In the genomic region with DNA sequence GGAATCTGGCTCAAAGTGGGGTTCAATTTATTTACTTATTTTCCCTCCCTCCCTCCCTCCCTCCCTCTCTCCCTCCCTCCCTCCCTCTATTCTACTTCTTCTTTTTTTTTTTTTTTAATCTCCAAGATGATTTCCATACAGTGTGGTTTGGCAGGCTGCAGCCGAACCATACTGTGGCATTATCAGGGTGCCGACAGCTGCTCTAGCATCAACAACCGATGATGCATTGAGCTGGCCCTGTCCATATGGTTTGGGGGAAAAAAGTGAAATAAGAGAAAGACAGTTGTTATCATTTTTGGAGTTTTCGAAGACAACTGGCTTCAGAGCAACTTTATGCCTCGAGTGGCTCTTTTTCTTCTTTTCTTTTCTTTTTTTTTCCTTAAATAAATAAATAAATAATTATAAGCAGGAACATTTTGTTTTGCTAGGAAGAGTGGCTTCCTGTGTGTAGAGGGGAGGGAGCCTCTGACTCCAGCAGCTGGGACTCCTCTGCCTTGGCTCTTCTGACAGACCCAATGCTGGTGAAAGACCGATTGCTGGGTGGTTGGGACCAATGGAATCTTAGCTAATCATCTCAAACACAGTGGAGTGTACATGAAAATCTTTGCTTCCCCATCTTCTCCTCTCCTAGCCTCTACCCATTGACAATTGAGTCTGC, we compare ENCODE assay signal across 12 mouse cellular contexts.
DNase-seq lines count a peak whose midpoint lies in the region; ATAC-seq and TF ChIP-seq lines count a peak whose summit lies in the region.
"Had no signal": no experiment of that assay in that cellular context is flagged by ENCODE, and none has a peak within 500 bp of the region (broad histone marks: within the 10 kb centered on the region; RNA-seq: fewer than 3 reads in every experiment).

No protein-coding gene starts in this region.

- no peak overlapping the region for H3K4me3 ChIP-seq in intestine, embryonic 14.5 days (ENCODE audit: low read depth, low read length)
- H3K4me3 ChIP-seq in intestine, postnatal 0 days (ENCODE audit: low read depth, low read length) = no peak overlapping the region
- H3K4me3 ChIP-seq in myocyte = no peak overlapping the region
- H3K4me3 ChIP-seq: heart, embryonic 13.5 days; midbrain, embryonic 10.5 days; neural tube, embryonic 13.5 days had no signal

- no peaks in the 10 kb centered on the region for H3K4me1 ChIP-seq in intestine, embryonic 14.5 days (replicated peaks; ENCODE audit: control insufficient read depth, insufficient read depth, low read length)
- H3K4me1 ChIP-seq in intestine, postnatal 0 days (replicated peaks; ENCODE audit: control insufficient read depth, insufficient read depth, low read length) = no peaks in the 10 kb centered on the region
- H3K4me1 ChIP-seq: midbrain, embryonic 10.5 days; neural tube, embryonic 13.5 days had no signal

- DNase-seq in intestine, embryonic 14.5 days (ENCODE audit: low spot score) = no peak
- DNase-seq in kidney, postnatal 14 days = peak; percentile 55
- DNase-seq in layer of hippocampus, postnatal 25 days (ENCODE audit: extremely low spot score in 1 of 2, low spot score in 1 of 2) = no peak
- DNase-seq: cerebellum, adult 9-11 months; right cerebral cortex, postnatal 14 days had no signal

- H3K9me3 ChIP-seq in intestine, embryonic 14.5 days (ENCODE audit: control insufficient read depth, low read length) = no peaks in the 10 kb centered on the region
- H3K9me3 ChIP-seq in intestine, postnatal 0 days (ENCODE audit: control insufficient read depth) = no peaks in the 10 kb centered on the region
- H3K9me3 ChIP-seq: heart, embryonic 13.5 days; midbrain, embryonic 10.5 days; neural tube, embryonic 13.5 days had no signal

- H3K79me2 ChIP-seq in myocyte (ENCODE audit: control insufficient read depth, insufficient read depth) = no peaks in the 10 kb centered on the region

- H3K9ac ChIP-seq in intestine, embryonic 14.5 days (ENCODE audit: low read length) = no peak overlapping the region
- no peak overlapping the region for H3K9ac ChIP-seq in intestine, postnatal 0 days (ENCODE audit: low read depth, low read length)
- H3K9ac ChIP-seq: heart, embryonic 13.5 days; neural tube, embryonic 13.5 days had no signal

- no peak for ATAC-seq in intestine, embryonic 14.5 days (replicated peaks; ENCODE audit: low FRiP score, low TSS enrichment, low read depth)
- no peak for ATAC-seq in intestine, postnatal 0 days
- ATAC-seq in common myeloid progenitor, adult 5-6 weeks (replicated peaks; ENCODE audit: low read depth, poor library complexity, severe bottlenecking) = peak; percentile 97
- no peak for ATAC-seq in activated CD4-positive, CD25-positive, alpha-beta regulatory T cell, adult 4 months

- H3K27me3 ChIP-seq in intestine, embryonic 14.5 days (replicated peaks; ENCODE audit: control insufficient read depth, insufficient read depth, low read length) = no peaks in the 10 kb centered on the region
- no peaks in the 10 kb centered on the region for H3K27me3 ChIP-seq in intestine, postnatal 0 days (replicated peaks; ENCODE audit: control insufficient read depth, insufficient read depth, low read length)
- no peaks in the 10 kb centered on the region for H3K27me3 ChIP-seq in myocyte (ENCODE audit: control insufficient read depth, insufficient read depth, insufficient read length)
- H3K27me3 ChIP-seq: heart, embryonic 13.5 days; neural tube, embryonic 13.5 days had no signal

- H3K36me3 ChIP-seq in intestine, embryonic 14.5 days (ENCODE audit: control insufficient read depth, insufficient read depth, low read length) = no peaks in the 10 kb centered on the region
- no peaks in the 10 kb centered on the region for H3K36me3 ChIP-seq in intestine, postnatal 0 days (ENCODE audit: control insufficient read depth, insufficient read depth)
- H3K36me3 ChIP-seq in myocyte (ENCODE audit: control insufficient read depth, insufficient read depth) = no peaks in the 10 kb centered on the region
- H3K36me3 ChIP-seq: heart, embryonic 13.5 days; midbrain, embryonic 10.5 days; neural tube, embryonic 13.5 days had no signal

- no peak for TF ChIP-seq POLR2A in myocyte (IDR thresholded peaks at IDR 0.05; ENCODE audit: insufficient read length, low read depth)

- 52% methylated on average over 6 of the region's 6 CpGs for WGBS in intestine, embryonic 14.5 days
- 69% methylated on average over 6 of the region's 6 CpGs for WGBS in intestine, postnatal 0 days

- TF ChIP-seq CTCF in intestine, postnatal 0 days (IDR thresholded peaks at IDR 0.05; ENCODE audit: low read depth) = no peak

- peak overlapping the region; percentile 29; the same call in 1 of the 2 replicates for H3K27ac ChIP-seq in intestine, embryonic 14.5 days (ENCODE audit: low read depth)
- no peak overlapping the region for H3K27ac ChIP-seq in intestine, postnatal 0 days (ENCODE audit: low read depth, low read length)
- H3K27ac ChIP-seq: heart, embryonic 13.5 days; midbrain, embryonic 10.5 days; neural tube, embryonic 13.5 days had no signal

- H3ac ChIP-seq in myocyte (ENCODE audit: control insufficient read depth, insufficient read length) = no peak overlapping the region

- no peak overlapping the region for H3K4me2 ChIP-seq in intestine, embryonic 14.5 days (ENCODE audit: low read length)
- no peak overlapping the region for H3K4me2 ChIP-seq in intestine, postnatal 0 days (replicated peaks; ENCODE audit: low read depth)
- H3K4me2 ChIP-seq in myocyte (ENCODE audit: low read depth) = peak overlapping the region; percentile 15
- H3K4me2 ChIP-seq: heart, embryonic 13.5 days; neural tube, embryonic 13.5 days had no signal

TF ChIP-seq in myocyte, 11 proteins besides CTCF, POLR2A, EP300 and RAD21:
- no peak for TF ChIP-seq USF1 (IDR thresholded peaks at IDR 0.05; ENCODE audit: low read depth)
- no peak for TF ChIP-seq MAX (IDR thresholded peaks at IDR 0.05; ENCODE audit: low read depth)
- no peak for TF ChIP-seq POLR2AphosphoS2 (IDR thresholded peaks at IDR 0.05; ENCODE audit: insufficient read length, low read depth)
- TF ChIP-seq MYOG (IDR thresholded peaks at IDR 0.05; ENCODE audit: control insufficient read depth in 1 of 3, insufficient read depth in 1 of 3, insufficient read length in 2 of 3, low read depth in 2 of 3) = peak in 2 of 3 experiments; percentile 68 to 71
- TF ChIP-seq E2F4 (IDR thresholded peaks at IDR 0.05; ENCODE audit: insufficient read depth) = no peak
- peak; percentile 79 for TF ChIP-seq TCF12 (IDR thresholded peaks at IDR 0.05; ENCODE audit: insufficient read depth, poor library complexity, severe bottlenecking)
- TF ChIP-seq TCF3 (IDR thresholded peaks at IDR 0.05; ENCODE audit: insufficient read length, low read depth) = peak; percentile 52
- no peak for TF ChIP-seq SRF (IDR thresholded peaks at IDR 0.05; ENCODE audit: control insufficient read depth, insufficient read length, low read depth)
- TF ChIP-seq CEBPB (IDR thresholded peaks at IDR 0.05; ENCODE audit: insufficient read depth, poor library complexity, severe bottlenecking) = no peak; the same call in 1 of the 2 replicates
- peak in 2 of 3 experiments; percentile 90 for TF ChIP-seq MYOD1 (IDR thresholded peaks at IDR 0.05; ENCODE audit: control insufficient read depth in 1 of 3, insufficient read length in 2 of 3, low read depth in 2 of 3)
- no peak for TF ChIP-seq REST (IDR thresholded peaks at IDR 0.05; ENCODE audit: insufficient read depth, insufficient read length)
